Mouse (Mus musculus): Measurements from ENCODE around the gene Zfp462.
A peak's percentile ranks its signal among the peaks of the same experiment; 100 is the strongest.
"Not testable (repeated sequence)": the region's sequence is repeated elsewhere in the genome, so short reads cannot be mapped to it uniquely, and the experiment has no call there.

Gene Zfp462

DNA sequence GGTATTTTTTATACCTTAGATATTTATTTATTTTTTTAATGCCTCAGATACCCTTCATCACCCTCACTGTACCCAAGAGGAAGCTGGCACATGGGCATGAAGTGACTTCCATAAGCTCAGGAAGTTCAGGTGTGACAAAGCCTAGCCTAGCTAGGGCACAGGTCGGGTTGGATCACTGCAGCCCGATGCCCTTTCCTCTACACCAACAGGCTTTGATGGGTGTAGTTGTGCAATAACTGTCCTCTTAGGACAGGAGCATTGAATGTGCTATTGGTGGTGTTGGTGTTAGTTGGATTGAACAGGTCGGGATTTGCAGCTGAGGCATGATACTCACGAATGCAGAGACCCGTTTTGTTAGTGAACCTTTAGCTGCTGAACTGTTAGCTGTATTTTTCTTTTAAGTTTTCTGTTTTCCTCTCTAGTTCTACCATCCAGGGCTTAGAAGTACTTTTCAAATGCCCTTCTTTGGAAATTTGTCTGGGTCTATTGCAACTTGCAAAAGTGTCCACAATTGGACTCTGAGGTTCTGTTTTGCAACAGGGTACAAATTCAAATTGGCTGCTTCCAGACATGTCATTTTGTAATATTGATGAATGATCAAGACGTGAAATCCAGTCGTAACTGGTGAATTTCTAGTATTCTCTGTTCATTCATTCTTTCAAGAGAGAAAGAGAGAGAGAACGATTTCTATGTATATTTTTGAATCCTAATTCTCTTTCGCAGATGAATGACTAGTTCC is 9.0 kb downstream of the Zfp462 start:
- DNase-seq: no peak

DNA sequence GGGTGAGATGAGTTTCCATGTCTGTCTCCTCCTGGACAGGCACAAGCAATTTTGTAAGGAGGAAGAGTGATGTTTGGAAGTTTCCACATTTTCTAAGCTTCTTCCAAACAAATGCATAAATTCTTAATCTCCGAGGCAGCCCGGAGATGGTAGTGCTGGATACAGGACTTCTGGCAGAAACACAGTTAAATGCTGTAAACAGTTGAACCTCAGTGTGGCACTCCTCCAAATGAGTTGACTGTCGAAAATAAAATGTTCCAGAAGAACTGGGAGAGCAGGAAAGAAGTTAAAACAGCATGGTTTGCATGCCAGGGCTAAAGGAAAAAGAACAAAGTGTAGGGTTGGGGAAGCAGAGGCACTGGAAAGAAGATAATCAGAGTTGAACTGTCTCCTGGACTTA is 9.6 kb downstream of the Zfp462 start:
- DNase-seq: no peak

DNA sequence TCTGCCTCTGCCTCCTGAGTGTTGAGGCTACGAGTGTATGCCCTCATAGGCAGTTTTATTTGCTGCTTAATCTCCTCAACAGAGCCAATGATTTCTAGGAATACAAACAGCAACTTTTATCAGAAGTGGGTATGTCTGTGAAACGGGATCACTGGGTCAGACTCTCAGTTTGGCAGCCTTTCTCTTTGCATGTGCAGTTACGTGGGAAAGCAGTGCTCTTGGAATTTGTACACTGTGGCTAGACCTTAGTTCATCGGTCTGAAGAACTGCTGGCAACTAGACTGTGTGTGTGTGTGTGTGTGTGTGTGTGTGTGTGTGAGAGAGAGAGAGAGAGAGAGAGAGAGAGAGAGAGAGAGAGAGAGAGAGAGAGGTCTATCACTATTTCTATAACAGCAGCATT is 15.9 kb downstream of the Zfp462 start:
- DNase-seq: no peak

DNA sequence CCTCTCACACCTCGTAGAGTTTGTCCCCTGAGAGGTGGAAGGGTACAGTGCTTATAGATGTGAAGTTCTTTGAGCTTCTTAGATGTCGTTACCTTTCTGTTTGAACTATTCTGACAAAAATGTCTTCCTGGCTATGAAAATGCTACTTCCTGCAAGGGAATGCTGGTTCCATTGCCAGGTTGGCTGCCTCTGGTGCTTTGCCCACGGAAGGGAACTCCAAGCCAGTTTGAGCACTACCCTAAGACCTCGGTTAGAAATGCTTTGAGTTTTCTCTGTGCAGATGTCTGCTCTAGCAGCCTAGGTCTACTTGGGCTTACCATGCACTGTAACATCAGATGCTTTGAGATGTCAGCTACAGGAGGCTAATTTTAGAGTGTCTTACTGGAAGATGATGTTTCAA is 17.3 kb downstream of the Zfp462 start:
- DNase-seq: no peak

DNA sequence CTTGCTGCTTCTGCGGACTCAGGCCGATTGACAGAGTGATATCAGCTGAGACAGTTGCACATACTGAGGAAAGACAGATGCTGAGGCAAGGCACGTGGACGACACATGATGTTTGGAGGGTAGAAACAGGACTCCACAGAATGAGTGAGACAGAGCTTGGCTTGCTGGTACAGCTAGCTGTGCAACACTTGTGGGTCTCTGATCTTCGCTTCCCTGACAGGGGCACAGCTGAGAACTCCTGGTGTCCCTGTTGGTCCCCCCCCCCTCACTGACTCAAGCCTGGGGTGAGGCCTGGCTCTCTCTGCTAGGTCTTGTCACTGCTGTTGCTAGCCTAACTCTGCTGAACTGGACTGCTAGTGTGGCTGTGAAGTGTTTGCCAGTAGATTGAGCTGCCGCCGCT is 18.7 kb downstream of the Zfp462 start:
- no peak for DNase-seq

DNA sequence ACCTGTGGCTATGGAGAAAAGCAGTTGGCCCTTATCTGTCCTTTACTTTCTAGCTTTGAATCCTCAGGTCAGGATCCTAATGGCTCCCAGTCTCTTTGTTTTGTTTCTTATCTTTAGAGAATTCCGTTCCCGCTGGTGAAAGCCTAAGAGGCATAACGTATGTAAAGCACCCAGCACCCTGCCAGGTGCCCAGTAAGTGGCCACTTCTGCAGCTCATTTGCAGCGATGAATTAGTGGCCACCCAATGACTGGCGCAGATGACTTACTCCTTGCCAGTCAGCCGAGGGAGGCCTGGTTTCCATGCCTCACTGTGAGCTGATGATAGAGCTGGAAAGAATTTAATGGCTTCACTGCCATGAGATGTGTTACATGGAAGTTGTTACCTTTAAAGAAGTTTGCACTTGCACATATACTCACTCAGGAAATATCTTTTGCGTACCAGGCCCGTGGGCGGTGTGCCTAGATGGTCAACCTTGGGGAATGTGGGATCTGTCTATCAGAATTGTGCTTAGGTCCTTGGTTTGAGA is 20.4 kb downstream of the Zfp462 start:
- no peak for DNase-seq

DNA sequence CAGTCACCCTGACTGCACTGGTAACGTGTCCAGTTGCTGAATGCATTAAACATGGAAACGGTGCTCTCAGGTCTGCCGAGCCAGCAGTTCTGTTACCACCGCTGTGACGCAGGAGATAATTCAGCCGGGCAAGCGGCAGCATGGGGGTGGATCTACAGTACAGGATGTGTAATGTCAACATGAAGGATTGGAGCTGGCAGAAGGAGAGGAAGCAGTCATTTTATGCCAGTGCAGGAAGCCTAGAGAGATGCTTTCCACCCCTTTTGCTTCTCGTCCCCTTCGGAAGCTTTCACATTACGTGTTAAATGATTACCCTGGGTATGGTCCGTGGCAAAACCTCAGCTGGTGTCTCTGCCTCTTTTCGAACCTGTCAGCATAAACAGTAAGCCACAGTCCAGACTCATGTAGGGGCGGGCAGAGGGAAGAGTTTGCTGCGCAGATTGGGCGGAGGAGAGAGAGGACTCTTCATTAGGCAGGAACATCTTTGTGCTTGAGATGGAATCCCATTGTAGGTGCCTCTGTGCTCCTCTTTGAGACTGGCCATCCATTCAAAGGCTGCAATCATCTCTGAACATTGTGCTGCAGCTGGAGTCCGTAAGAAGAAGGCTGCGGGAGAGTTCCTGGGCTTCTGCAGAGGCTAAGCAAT is 21.4 kb downstream of the Zfp462 start:
- peak; percentile 83 for DNase-seq

DNA sequence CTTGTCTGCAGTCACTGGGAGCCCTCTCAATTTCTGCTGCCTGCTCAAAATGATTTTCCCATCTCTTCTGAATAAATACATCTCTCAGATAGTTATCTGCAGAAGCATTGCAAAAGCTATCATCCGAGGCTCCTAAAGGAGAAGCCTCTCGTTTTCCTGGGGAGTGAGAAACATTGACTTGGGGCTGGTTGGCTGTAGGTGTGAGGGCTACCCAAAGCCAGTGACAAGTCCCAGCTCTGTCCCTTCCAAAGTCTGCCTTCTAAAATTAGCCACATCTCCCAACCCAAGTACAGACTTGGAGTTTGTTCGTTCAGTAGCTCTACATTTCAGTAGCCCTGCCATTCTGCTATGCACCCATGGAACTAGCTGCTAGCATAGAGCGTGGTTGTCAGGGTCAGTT is 22.3 kb downstream of the Zfp462 start:
- no peak for DNase-seq

DNA sequence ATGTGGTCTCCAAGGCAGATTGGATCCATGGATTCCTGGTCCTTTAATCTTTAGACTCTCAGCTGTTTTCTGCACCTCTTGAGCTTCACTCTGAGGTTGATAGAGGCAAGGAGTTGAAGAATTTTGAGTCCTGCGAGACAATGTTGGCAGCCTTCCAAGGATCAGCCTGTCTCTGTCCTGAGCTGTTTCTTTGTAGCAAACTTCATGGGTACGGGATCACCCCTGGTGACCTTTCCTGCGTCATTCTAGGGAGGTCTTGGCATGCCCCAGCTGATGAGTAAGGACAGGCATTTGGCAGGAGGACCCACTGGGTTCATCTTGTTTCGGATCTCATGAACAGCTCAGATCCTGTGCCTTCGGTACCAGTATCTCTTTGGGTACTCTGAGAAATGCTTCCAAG is 22.9 kb downstream of the Zfp462 start:
- DNase-seq: no peak

DNA sequence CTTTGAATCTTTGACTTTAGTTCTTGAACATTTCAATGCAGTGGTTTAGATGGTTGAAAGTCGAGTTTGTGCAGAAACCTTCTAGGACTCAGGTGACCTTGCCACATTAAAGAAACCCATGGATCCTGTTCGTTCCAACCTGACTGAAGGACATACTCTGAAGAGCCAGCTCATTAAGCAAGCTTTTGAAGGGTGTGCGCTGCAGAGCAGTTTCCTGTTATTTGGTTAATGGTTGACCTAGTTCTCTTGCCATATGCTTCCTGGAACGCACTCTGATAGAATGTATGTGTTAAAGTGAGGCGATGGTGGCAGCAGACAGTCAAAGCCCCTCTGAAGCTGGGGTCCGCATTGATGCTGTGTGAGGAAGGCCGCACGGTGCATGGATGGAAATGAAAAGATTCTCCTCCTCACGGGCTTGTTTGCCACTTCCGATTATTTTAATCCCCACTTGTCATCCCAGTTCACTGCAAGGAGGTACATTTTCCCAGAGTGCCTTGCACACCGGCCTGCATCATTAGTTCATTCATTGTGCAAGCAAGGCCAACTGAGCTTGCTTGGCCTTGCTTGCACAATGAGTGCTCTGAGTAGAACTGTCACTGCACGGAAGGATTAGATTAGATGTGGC is 24.9 kb downstream of the Zfp462 start:
- DNase-seq: no peak

DNA sequence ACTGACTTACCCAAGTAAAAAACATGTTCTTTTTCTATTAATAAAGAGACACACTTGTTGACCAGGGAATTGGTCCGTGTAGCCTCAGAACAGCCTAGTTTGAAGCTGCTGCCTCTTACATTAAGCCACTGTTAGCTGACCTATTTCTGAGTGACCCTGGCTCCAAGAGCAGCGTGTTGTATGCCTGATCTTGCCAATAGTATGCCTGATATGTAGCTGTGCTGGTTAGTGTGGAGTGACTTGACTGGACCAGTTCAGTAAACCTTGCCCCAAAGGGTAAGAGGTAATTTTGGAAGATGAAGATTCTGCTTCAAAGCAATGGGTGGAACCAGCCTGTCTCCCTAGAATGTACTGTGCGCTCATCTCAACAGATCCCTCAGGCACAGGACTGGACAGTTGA is 26.5 kb downstream of the Zfp462 start:
- DNase-seq: no peak

DNA sequence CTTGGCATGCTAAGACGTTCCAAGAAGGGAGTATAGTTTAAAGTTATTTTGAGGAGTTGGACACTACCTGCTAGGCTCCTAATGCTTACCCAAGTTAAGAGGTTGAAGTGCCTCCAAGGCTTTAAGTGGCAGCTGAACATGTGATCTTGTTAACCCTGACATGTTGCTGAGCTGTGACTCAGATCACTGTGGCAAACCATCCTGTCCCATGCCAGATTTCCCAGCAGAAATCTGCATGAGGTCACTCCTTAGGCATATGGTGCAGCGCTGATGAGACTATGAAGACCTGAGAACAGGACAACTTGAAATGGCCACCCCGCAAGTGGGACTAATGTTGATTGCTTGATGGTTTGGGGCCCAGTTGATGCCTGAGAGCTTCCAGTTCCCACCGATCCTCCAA is 27.2 kb downstream of the Zfp462 start:
- no peak for DNase-seq

DNA sequence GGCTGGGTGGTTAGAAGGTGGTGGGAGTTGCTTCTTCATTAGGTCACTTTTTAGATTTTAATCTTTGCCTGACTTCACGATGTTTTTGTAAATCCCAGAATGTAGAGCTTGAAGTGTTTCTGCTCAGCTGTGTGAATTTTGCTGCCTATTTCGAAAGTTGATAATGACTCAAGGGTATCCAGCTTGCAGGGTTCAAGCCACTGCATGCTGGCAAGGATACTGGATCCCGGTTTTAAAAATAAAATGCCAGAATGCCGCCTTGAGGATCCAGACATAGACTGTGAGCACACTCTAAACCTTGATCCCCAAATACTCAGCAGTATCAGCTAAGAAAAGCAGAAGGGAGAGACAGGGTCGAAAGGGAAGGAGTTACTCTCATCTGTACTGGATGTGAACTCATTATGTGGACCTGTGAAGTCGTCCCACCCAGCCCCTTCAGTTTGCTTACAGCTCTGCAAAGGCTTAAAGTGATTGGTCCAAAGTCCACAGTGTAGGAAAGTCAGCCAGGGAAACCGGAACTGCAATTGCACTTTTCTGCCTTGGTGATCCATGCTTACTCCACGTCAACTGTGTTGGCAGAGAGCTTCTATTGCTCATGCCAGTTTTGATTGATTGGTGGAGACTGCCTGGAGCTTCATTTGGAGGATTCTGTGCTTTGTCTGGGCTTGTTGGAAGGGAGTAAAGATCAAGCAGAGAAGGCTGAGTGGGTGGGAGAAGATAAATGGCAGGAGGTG is 28.1 kb downstream of the Zfp462 start:
- DNase-seq: no peak

DNA sequence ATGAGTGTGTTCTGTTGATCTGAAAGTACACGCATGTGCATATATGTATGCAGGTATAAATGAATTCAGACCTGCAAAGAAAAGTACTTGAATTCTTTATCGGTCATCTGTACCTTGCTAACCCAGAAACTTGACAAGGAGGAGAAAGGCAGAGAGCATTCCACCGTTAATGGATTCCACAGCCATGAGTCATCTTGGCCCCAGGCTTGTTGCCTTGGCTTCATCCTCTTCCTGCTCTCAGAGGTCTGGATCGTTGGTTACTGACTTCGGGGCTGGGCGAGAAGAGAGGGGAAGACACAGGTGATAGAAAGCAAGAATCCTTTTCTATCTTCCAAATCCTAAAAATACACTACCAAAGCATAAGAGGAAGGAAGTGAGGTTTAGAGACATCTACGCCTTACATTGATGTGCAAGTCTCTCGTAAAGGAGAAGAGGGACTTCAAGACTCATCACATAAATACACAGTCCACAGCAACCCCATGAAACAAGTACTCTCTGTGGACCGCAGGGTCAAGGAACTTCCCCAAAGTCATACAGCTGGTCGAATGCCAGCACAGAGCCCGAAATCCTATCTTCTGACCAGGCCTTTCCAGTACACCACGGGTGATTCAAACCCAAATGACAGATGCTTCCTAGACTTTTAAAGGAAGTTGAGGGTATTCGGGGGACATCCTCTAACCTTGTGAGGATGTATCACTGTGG is 35.1 kb downstream of the Zfp462 start:
- no peak for DNase-seq

DNA sequence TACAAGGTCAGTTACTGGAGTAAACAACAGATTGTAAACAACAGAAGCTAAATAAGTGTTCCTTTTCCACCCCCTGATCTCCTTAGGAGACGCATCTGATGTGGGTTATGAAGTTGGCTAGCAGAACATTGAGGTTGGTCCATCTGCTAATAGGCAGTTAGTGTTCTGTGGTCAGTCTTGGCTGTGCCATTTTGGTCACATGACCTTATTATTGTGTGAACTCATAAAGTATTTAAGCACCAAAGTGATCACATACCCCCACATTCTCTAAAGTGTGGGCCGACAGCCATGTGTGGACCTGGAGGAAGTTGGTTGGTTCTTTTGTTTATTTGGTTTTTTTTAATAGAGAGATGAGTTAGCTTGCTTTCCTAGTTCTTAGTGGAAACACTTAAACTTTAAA is 39.7 kb downstream of the Zfp462 start:
- DNase-seq: no peak

DNA sequence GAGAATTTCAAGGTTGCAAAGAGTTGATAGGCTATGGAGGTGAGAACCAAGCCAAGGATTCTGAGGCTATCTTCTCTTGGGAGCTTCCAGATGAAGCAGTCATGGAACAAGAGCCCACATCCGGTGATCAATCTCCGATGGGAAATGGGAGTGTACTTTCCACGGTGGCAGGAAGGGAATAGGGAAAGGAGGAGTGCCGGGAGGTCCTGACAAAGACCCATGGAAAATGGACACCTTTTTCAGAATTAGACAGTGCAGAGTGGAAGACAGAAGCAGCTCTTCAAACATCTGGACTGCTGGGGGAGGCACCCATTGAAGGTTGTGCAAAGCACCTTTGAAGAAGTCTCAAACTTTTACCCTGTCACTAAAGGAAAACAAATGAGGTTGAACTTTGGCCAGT is 41.8 kb downstream of the Zfp462 start:
- no peak for DNase-seq

DNA sequence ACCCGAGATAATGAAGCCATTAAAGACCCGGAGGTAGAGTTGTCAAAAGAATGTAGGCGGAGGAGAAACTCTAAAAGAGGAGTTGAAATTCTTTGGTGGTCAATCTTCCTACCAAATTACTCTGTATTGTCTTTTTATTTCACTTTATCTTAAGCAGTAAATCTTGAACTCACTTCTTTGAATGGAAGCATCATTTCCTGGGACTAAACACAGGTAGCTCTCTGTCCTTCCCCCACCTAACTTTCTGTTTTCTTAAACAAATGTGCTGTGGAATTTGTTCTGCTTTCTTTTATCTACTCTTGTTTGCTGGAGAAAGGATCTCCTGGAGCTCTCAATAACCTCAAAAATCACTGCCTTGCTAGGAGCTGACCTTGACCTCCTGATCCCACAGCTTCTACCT is 42.4 kb downstream of the Zfp462 start:
- DNase-seq: no peak

DNA sequence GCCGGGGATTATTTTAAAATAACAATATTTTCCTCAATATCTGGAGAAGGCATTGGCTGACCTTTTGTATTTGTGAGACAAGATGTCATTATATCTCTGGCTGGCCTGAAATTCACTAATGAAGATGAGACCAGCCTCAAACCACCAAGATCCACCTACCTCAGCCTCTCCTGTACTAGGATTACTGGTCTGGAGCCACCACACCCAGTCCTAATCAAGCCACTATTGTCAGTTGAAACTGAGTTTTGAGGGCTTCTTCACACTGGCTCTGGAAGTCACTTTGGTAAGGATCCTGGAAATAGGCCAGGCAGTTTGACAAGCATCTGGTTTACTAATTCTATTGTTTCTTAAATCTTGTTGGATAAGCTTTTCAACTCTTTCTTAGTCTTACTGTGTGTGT is 43.1 kb downstream of the Zfp462 start:
- DNase-seq: no peak

DNA sequence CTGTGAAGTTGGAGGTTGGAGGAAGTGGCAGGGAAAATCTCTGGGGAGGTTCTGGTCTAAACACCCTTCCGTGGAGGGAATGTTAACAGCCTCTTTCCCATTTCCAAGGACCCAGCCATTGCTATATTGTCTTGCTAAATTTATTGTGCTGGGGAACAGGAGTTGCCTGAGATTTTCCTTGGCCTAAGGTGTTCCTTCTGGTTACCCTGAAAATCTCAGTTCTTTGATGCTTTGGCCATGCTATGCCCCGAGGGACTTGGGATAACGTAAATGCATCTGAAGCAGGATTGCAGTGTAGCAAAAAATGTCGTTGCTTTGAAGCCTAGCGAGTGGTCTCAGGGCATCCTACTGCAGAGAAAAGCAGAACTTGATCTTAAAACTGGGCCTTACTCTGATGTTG is 47.1 kb downstream of the Zfp462 start:
- DNase-seq: no peak

DNA sequence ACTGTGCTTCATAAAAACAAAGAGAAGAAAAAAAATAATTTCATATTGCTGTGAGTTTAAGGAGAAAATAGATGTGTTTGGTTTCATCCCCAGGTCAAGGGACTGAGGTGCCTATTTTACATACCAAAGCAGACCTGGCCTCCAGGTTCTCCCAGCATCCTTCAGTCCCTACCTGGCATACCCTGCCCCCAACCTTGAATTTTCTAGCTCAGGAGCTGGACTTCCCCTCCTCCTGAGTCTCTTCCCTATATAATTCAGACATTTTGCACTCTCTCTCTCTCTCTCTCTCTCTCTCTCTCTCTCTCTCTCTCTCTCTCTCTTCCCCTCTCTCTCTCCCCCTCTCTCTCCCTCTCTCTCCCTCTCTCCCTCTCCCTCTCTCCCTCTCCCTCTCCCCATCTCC is 48.2 kb downstream of the Zfp462 start:
- DNase-seq: not testable (repeated sequence)

DNA sequence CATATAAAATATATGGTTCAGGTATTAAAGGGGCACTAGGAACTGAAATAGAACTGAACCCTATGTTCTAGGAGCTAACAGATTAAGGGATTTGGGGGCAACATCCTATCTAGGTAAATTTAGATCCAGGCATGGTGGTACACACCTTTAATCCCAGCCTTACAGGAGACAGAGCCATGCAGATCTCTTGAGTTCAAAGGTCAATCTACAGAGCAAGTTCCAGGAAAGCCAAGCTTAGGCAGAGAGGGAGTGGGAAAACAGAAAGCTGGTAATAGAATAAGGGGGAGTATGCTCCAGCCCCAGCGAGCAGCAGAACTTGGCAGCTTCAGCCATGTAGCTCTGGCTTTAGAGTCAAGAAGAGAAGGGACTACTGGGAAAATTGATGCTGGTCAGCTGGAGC is 50.4 kb downstream of the Zfp462 start:
- no peak for DNase-seq

DNA sequence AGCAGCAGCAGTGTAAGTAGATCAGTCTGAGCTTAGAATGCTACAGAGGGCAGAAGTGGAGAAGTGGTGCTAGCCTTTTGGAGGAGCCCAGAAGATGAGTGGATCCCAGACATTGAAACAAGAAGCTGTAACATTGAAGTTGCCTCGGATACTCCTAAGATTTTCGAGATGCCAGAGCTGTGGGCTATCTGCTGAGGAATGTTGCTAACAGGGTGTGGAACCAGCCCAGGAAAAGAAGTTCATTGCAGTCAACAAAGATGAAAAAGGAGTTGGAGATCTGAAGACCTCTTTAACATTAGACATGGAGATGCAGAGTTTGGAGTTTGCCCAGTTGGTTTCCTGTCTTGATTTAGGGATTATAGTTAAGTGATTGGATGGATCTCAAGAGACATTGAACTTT is 51.2 kb downstream of the Zfp462 start:
- no peak for DNase-seq
